Mouse (Mus musculus): Measurements from ENCODE around the gene Fam71f2. TPM values are rescaled to one million over a fixed set of nuclear protein-coding genes. Genes with fewer than 3 reads are reported as not detected.

Gene Fam71f2
- total and polyA plus RNA-seq, 3 experiments: 0.84 TPM; not detected in 2

GRCm38 (mm10) chr6:29276746-29277145, 2.6 kb upstream of the Fam71f2 start:
- H3K79me2 ChIP-seq (ENCODE audit: control insufficient read depth, insufficient read depth, low read length, poor library complexity): peaks cover 3% of the 10 kb centered on the region
- DNase-seq (ENCODE audit: low read depth, low spot score): no peak
- TF ChIP-seq BHLHE40 (IDR thresholded peaks at IDR 0.05; ENCODE audit: borderline replicate concordance, low read depth, low read length) (no peak), NELFE (IDR thresholded peaks at IDR 0.05; ENCODE audit: low read depth, low read length) (no peak), MYC (IDR thresholded peaks at IDR 0.05; ENCODE audit: low read depth, low read length) (no peak), MAFK (IDR thresholded peaks at IDR 0.05; ENCODE audit: borderline replicate concordance, low read depth, low read length) (no peak), POLR2A (IDR thresholded peaks at IDR 0.05; ENCODE audit: control insufficient read depth in 1 of 2, insufficient read depth in 1 of 2, low read depth in 1 of 2, low read length in 2 of 2, poor library complexity in 1 of 2) (no peak), SIN3A (IDR thresholded peaks at IDR 0.05; ENCODE audit: low read length) (no peak), GABPA (IDR thresholded peaks at IDR 0.05; ENCODE audit: low read depth, low read length) (no peak), EP300 (IDR thresholded peaks at IDR 0.05; ENCODE audit: low read depth in 1 of 2, low read length in 2 of 2) (no peak), ELF1 (IDR thresholded peaks at IDR 0.05; ENCODE audit: low read depth, low read length) (no peak), ZC3H11A (IDR thresholded peaks at IDR 0.05; ENCODE audit: low read depth, low read length) (no peak), JUND (IDR thresholded peaks at IDR 0.05; ENCODE audit: low read depth, low read length) (no peak), MEF2A (IDR thresholded peaks at IDR 0.05; ENCODE audit: extremely low read depth, insufficient replicate concordance, low read depth, low read length, poor library complexity, severe bottlenecking) (no peak), MAX (IDR thresholded peaks at IDR 0.05; ENCODE audit: low read length) (no peak), NRF1 (IDR thresholded peaks at IDR 0.05; ENCODE audit: insufficient read depth, low read depth, low read length, poor library complexity, severe bottlenecking) (no peak), CTCF (IDR thresholded peaks at IDR 0.05 in 2 of 3, conservative IDR thresholded peaks at IDR 0.05 in 1 of 3; ENCODE audit: control insufficient read depth in 1 of 3, insufficient read depth in 1 of 3, low read depth in 2 of 3, low read length in 3 of 3, poor library complexity in 1 of 3, severe bottlenecking in 1 of 3) (no peak), ZNF384 (IDR thresholded peaks at IDR 0.05; ENCODE audit: low read depth, low read length) (no peak), CHD2 (IDR thresholded peaks at IDR 0.05; ENCODE audit: low read length) (no peak), GATA1 (IDR thresholded peaks at IDR 0.05; ENCODE audit: low read depth, low read length) (no peak), E2F4 (IDR thresholded peaks at IDR 0.05; ENCODE audit: borderline replicate concordance, low read depth, low read length) (no peak), TCF12 (IDR thresholded peaks at IDR 0.05; ENCODE audit: low read depth, low read length) (no peak)
- peaks cover 0 to 8% of the 10 kb centered on the region in 2 experiments; a peak in 1 of 4 replicates for H3K4me1 ChIP-seq (ENCODE audit: control insufficient read depth in 1 of 2, insufficient read depth in 2 of 2, low read length in 2 of 2)
- peaks cover 0 to 6% of the 10 kb centered on the region in 2 experiments; a peak in 3 of 4 replicates for H3K36me3 ChIP-seq (ENCODE audit: control insufficient read depth in 1 of 2, insufficient read depth in 2 of 2, low read length in 2 of 2)
- no peak overlapping the region for H3K9ac ChIP-seq (ENCODE audit: control insufficient read depth, low read depth, low read length, poor library complexity, severe bottlenecking)
- H3K27ac ChIP-seq (ENCODE audit: control insufficient read depth, low read depth, low read length): no peak overlapping the region
- H3K27me3 ChIP-seq (ENCODE audit: control insufficient read depth in 1 of 2, insufficient read depth in 2 of 2, low read length in 2 of 2): no peaks in the 10 kb centered on the region
- no peaks in the 10 kb centered on the region for H3K9me3 ChIP-seq (replicated peaks; ENCODE audit: insufficient read depth, low read length)
- H3K4me3 ChIP-seq (ENCODE audit: control insufficient read depth in 1 of 2, insufficient read depth in 1 of 2, low read depth in 2 of 2, low read length in 2 of 2): no peak overlapping the region
